Mouse (Mus musculus) heart, embryonic 11.5 days (tissue): ENCODE data around the gene Vmn2r29. TPM values are rescaled to one million over a fixed set of nuclear protein-coding genes. Genes with fewer than 3 reads are reported as not detected.
"Not testable (repeated sequence)": the region's sequence is repeated elsewhere in the genome, so short reads cannot be mapped to it uniquely, and the experiment has no call there.

Experiments
- ATAC-seq: fragments of 200-750 bp; cut with Nextera tagmentation; replicated peaks from 2 replicates; pipeline ENCODE4 v1.8.0; 2017; ENCODE audit warnings: moderate library complexity; ENCODE audit not compliant: insufficient number of reproducible peaks, low FRiP score, low TSS enrichment
- H3K27ac ChIP-seq: fragments of 300-500 bp; sonication (generic); 2 replicates; pipeline ENCODE4 v1.5.1; 2014; ENCODE audit warnings: mild to moderate bottlenecking, low read depth, low read length
- H3K27me3 ChIP-seq: fragments of 300-500 bp; sonication (generic); 2 replicates; pipeline ENCODE4 v1.6.1; 2014; ENCODE audit warnings: mild to moderate bottlenecking, low read length, mixed read lengths; ENCODE audit not compliant: control insufficient read depth, insufficient read depth
- H3K36me3 ChIP-seq: fragments of 300-500 bp; sonication (generic); 2 replicates; pipeline ENCODE4 v1.6.1; 2014; ENCODE audit warnings: mild to moderate bottlenecking, low read length, moderate library complexity, mixed read lengths; ENCODE audit not compliant: control insufficient read depth, insufficient read depth
- H3K4me1 ChIP-seq: fragments of 300-500 bp; sonication (generic); 2 replicates; pipeline ENCODE4 v1.6.1; 2014; ENCODE audit warnings: low read length; ENCODE audit not compliant: control insufficient read depth, insufficient read depth
- H3K4me2 ChIP-seq: fragments of 300-500 bp; sonication (generic); 2 replicates; pipeline ENCODE4 v1.6.1; 2014; ENCODE audit warnings: mild to moderate bottlenecking, moderate library complexity
- H3K4me3 ChIP-seq: fragments of 300-500 bp; sonication (generic); 2 replicates; pipeline ENCODE4 v1.5.1; 2014; ENCODE audit warnings: low read depth, low read length
- H3K9ac ChIP-seq: fragments of 300-500 bp; sonication (generic); 2 replicates; pipeline ENCODE4 v1.6.1; 2014; ENCODE audit warnings: mild to moderate bottlenecking, low read depth, low read length, moderate library complexity
- H3K9me3 ChIP-seq: fragments of 300-500 bp; sonication (generic); replicated peaks from 2 replicates; pipeline ENCODE4 v1.6.1; 2016; ENCODE audit warnings: low read length; ENCODE audit not compliant: control insufficient read depth
- WGBS: fragments of 180-500 bp; shearing (Covaris S2); extraction: QIAGEN DNeasy Blood & Tissue Kit; methylation state at CpG from one replicate; pipeline ENCODE4 v1.1.7; 2014; ENCODE audit not compliant: insufficient replicate concordance; 5-methylcytosine and 5-hydroxymethylcytosine counted together
- polyA plus RNA-seq: library from polyadenylated mRNA; unstranded; fragments of >200 nt; fragmentation: Nextera tagmentation; extraction: Ambion mirVana; gene quantifications from 2 replicates; pipeline ENCODE4 v1.2.1, GENCODE M21; 2014

The Vmn2r29 gene
- 0.17 TPM in 1 of 2 replicates, not detected in the other for polyA plus RNA-seq

- not testable (repeated sequence) for H3K36me3 ChIP-seq, H3K9me3 ChIP-seq, H3K27me3 ChIP-seq, H3K27ac ChIP-seq, H3K4me2 ChIP-seq, H3K9ac ChIP-seq, ATAC-seq, H3K4me3 ChIP-seq, H3K4me1 ChIP-seq
- WGBS, result no CpG with 5 or more reads among the region's 1 CpGs
Measured at GRCm38 (mm10) chr7:7247228-7247627, at the start of gene Vmn2r29. TSS of gene Vmn2r29 (minus strand) at chr7:7247328.

DNA sequence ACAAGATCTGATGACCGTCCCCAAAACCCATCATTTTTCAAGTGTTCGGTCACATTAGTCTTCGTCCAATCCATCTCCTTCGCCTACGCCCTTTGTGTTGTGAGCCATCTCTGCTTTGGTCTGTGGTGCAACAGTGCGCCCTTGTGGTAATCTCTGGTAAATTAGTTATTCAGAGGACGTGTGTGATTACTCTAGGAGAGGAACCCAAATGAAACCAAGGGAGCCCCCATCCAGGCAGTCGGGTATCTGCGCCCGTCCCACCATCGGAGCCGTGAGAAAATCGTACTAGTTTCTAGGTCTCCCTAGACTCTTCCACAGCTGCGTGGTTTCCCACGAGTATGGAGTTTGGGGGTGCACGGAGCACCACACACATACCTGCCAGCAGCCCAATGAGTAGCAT lies 48.5 kb upstream of the Vmn2r29 start:
- H3K36me3 ChIP-seq, result peaks cover 14% of the 10 kb centered on the region
- 80% methylated on average over 16 of the region's 16 CpGs for WGBS
- no peaks in the 10 kb centered on the region for H3K9me3 ChIP-seq
- H3K27ac ChIP-seq, result no peak overlapping the region
- ATAC-seq, result no peak
- no peak overlapping the region for H3K4me2 ChIP-seq
- no peaks in the 10 kb centered on the region for H3K27me3 ChIP-seq
- H3K4me3 ChIP-seq, result no peak overlapping the region
- H3K9ac ChIP-seq, result no peak overlapping the region
- H3K4me1 ChIP-seq, result no peaks in the 10 kb centered on the region

DNA sequence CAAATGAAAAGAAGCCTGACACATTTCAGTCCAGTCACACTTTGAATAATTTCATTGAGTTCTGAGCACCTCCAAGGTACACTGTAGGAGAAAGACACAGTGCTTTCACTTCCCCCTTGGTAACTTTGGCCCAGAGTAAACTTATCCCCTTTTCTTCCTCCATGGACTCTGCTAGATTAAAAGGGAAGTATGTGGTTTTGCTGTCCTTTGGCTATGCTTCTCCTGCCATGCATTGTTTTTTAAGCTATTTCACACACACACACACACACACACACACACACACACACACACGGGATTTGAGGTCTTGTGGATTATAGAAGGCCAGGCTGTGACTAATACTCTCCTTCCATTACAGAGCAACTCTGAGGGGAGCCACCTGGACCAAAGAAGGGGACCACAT lies 34.3 kb upstream of the Vmn2r29 start:
- Histone ChIP-seq H3K4me2 (no peak overlapping the region), H3K27me3 (no peaks in the 10 kb centered on the region), H3K9ac (no peak overlapping the region), H3K9me3 (peaks cover 4% of the 10 kb centered on the region; the same call in 1 of the 2 replicates), H3K27ac (no peak overlapping the region), H3K4me1 (no peaks in the 10 kb centered on the region), H3K36me3 (peaks cover 6% of the 10 kb centered on the region), H3K4me3 (no peak overlapping the region)
- WGBS, result 53% methylated on average over 1 of the region's 1 CpGs
- ATAC-seq, result no peak

- H3K4me1 ChIP-seq, H3K9ac ChIP-seq, H3K27ac ChIP-seq, H3K27me3 ChIP-seq, H3K9me3 ChIP-seq, H3K36me3 ChIP-seq: not testable (repeated sequence)
- 45% methylated on average over 45 of the region's 45 CpGs for WGBS
- peak within 1 kb of the TSS; percentile 8; the same call in 1 of the 2 replicates for H3K4me3 ChIP-seq
- peak; percentile 99 for ATAC-seq
- peak within 1 kb of the TSS; percentile 11 for H3K4me2 ChIP-seq
Measured at GRCm38 (mm10) chr7:7277966-7278567, 30.9 kb upstream of the Vmn2r29 start, which contains the start of gene Gm45844. TSS of gene Gm45844 (minus strand) at chr7:7278289.

DNA sequence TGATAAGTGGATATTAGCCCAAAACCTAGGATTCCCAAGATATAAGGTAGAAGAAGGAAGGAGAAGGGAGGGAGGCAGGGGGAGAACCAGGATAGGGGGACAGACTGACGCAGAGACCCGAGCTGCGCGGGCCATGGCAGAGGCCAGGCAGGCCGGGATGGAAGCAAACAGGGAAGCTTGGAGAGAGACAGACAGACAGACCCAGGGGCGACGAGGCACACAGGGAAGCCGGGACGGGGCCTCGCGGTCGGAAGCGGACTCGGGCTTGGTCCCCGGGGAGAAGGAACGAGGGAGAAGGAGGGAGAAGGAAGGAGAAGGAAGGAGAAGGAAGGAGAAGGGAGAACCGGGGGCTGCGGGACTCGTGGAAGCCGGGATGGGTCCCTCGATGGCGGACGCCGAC lies 30.4 kb upstream of the Vmn2r29 start:
- not testable (repeated sequence) for H3K4me1 ChIP-seq, H3K9me3 ChIP-seq, H3K36me3 ChIP-seq, H3K27me3 ChIP-seq, H3K27ac ChIP-seq, H3K9ac ChIP-seq
- peak; percentile 44; the same call in 1 of the 2 replicates for ATAC-seq
- Histone ChIP-seq H3K4me3 (peak overlapping the region; percentile 8; the same call in 1 of the 2 replicates), H3K4me2 (peak overlapping the region; percentile 11)
- WGBS, result 49% methylated on average over 24 of the region's 24 CpGs

DNA sequence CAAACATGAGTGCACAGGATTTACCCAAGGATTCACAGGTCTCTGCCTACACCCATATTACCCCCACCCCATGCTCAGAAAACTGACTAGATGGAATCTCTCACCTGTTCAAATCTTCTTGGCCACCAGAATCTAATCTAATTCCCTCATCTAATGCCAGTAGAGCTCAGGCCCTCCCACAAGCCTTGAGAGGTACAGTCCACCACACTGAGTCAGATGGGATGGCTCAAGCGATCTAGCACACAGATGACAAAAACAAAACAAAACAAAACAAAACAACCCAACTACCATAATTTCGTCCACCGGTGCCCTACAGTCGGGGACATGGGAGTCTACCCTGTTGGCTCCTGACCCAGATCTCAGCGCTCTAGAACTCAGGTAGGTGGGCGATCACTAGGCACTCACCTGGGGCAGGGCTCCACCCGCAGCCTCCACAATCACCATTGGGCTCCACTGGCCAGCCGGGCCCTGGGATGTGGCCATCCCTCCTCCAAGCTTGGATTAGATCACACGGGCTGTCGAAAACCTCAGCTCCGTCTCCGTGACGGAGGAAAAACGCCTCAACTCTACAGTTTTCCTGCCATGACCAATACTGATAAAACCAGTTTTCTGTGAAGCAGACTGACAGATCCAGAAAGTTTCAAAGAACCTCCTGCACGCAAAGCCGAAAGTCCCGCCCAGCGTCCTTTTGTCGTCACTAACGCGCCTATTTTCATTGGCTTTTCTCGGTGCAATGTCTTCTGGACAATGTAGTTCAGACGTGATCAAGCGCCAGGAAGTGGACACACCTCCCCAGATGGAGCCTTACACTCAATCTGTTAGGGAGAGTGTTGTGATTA lies 37.6 kb downstream of the Vmn2r29 start, which contains the start of gene Zfp772:
Zfp772 (minus strand) TSS at position 686 of the 839 bp plus-strand sequence.
- WGBS, result 4% methylated on average over 23 of the region's 24 CpGs
- ATAC-seq, H3K9me3 ChIP-seq, H3K27me3 ChIP-seq, H3K36me3 ChIP-seq, H3K27ac ChIP-seq, H3K4me1 ChIP-seq: not testable (repeated sequence)
- Histone ChIP-seq H3K9ac (peak within 1 kb of the TSS; percentile 58), H3K4me3 (peak within 1 kb of the TSS; percentile 45), H3K4me2 (peak within 1 kb of the TSS; percentile 67)

DNA sequence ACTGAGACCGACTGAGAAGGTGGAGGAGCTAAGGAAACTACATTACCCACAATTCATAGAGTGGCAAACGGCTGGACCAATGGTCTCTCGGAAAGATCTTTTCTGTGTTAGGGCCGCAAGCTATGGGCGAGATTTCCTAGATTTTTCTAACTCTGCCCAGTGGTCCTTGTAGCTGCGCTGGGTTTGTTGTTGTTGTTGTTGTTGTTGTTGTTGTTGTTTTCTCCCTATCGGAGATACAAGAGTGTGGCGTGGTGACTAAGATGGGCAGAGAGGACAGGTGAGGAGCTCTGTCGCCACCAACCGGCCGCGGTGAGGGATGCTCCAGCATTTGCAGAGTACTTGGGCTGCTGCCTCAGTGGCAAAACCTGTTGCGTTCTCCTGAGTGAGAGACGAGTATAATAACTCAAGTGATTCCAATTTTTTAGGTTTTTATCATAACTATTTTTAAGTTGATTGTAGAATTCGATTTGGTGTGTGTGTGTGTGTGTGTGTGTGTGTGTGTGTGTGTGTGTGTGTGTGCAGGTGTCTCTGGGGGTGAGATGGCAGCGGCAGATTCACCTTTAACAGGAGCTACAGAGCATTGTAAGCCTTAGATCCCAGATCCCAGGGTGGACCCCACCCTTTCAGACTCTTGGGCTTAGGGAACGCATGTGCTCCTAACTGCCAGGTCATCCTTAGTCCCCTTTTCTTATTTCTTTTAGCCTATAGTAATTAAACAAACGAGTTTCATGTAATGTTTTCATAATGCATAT lies 58.8 kb downstream of the Vmn2r29 start:
- Histone ChIP-seq H3K9me3 (no peaks in the 10 kb centered on the region), H3K4me2 (peak overlapping the region; percentile 60)
- 13% methylated on average over 18 of the region's 18 CpGs for WGBS

GRCm38 (mm10) chr7:7187417-7188190 lies 59.5 kb downstream of the Vmn2r29 start:
- 32% methylated on average over 13 of the region's 13 CpGs for WGBS
- no peak overlapping the region for H3K9ac ChIP-seq
- no peaks in the 10 kb centered on the region for H3K4me1 ChIP-seq
- H3K27ac ChIP-seq, result no peak overlapping the region
- H3K4me3 ChIP-seq, result peak overlapping the region; percentile 56
- H3K27me3 ChIP-seq, result no peaks in the 10 kb centered on the region
- H3K9me3 ChIP-seq, result no peaks in the 10 kb centered on the region
- ATAC-seq, result no peak
- no peaks in the 10 kb centered on the region for H3K36me3 ChIP-seq
- H3K4me2 ChIP-seq, result peak overlapping the region; percentile 60

More for the DNA sequence above, 58.8 kb downstream of the Vmn2r29 start:
- Histone ChIP-seq H3K27ac (no peak overlapping the region), H3K4me3 (peak overlapping the region; percentile 56), H3K36me3 (no peaks in the 10 kb centered on the region), H3K9ac (no peak overlapping the region), H3K4me1 (no peaks in the 10 kb centered on the region), H3K27me3 (no peaks in the 10 kb centered on the region)
- ATAC-seq, result peak; percentile 86
